Mouse (Mus musculus) lung, postnatal 25 days (tissue): Measurements from ENCODE around the gene Pwwp2a.

ENCODE experiments used
- DNase-seq: peaks from one replicate; pipeline ENCODE4 v3.0.0; 2022; ENCODE audit warnings: low spot score

Pwwp2a gene

DNA sequence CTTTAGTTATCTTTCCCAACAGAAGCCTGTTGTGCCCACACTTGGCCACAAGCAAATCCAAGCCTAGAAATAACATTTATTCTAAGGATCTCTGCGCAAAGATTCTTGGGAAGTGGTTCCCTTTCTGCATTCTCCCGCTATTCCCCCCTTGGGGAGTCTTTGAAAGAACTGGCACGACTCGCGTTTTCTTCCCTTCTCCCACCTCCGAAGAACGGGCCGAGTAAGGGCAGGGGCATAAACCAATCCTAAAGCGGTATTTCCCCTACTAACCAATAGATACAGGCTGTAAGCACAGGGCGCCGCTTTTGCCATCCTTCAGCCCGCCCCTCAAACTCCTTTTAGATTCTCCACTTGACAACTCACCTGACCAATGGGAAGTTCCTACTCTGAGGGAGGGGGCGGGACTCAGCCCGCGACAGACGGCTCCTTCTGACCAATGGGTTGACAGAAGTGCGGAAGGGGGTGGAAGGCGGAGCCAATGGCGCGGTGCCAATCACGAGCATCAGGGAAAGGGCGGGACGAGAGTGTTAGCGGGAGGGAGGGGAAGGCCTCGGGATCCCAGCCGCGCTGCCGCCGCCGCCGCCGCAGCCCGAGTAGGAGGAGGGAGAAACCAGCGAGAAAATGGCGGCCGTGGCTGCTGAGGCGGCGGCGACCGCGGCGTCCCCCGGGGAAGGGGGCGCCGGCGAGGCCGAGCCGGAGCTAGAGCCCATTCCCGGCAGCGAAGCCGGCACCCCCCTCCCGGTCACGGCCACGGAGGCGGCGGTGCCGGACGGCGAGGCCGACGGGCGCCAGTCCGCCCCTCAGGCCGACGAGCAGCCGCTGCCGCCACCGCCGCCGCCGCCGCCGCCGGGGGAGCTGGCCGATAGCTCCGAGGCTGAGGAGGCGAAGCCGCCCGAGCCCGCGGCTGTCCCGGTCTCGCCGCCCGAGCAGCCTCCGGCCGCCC lies at the start of gene Pwwp2a:
Pwwp2a (plus strand) TSS at position 527 of the 943 bp plus-strand sequence.
- peak; percentile 99 for DNase-seq

DNA sequence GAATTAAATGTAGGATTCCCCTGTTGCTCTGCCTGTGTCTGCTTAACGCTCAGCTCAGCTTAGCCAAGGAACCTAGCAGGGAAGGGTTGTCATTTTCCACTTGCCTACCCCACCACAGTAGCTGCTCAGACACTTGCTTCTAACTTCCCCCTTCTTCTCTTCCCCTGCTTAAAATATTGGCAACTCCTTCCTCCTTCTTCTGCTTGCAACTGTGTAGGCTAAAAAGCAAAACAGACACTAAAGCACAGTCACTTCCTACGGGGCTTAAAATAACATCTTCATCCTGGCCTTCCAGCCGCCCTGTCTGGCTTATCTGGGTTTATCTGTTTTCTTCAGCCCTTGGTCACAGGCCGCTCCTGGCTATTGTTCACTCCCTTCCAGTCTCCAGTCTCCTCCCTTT lies 49.2 kb upstream of the Pwwp2a start:
- DNase-seq = no peak

GRCm38 (mm10) chr11:43633165-43633564 lies 48.6 kb upstream of the Pwwp2a start:
- no peak for DNase-seq

- peak; percentile 59 for DNase-seq
These were observed 48.0 kb upstream of the Pwwp2a start for GRCm38 (mm10) chr11:43633658-43634401.

GRCm38 (mm10) chr11:43636761-43637160 lies 45.0 kb upstream of the Pwwp2a start:
- DNase-seq = no peak

GRCm38 (mm10) chr11:43638486-43638885 lies 43.3 kb upstream of the Pwwp2a start:
- DNase-seq = no peak

- DNase-seq = peak; percentile 83
These were observed 38.6 kb upstream of the Pwwp2a start for GRCm38 (mm10) chr11:43643180-43643591.

GRCm38 (mm10) chr11:43645286-43645685 lies 36.5 kb upstream of the Pwwp2a start:
- no peak for DNase-seq

GRCm38 (mm10) chr11:43653051-43653475 lies 28.7 kb upstream of the Pwwp2a start:
- DNase-seq = peak; percentile 24

DNA sequence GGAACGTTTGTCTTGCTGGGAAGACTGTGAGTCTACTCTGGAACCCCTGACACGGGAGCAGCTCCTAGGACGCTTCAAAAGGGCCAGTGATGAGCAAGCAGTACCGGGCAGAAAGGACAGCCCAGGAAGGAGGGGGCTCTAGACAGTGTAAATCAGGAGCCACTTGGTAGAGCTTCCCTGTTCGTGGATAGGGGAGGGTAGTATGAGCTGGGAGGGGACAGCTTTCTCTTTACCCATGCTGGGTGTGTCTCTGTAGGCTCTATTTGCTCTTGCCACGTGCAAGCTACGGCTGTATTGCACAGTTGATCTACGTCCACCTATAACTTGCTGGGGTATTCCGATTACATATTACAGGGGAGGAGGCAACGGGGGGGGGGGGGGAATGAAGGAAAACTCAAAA lies 25.3 kb upstream of the Pwwp2a start:
- no peak for DNase-seq

DNA sequence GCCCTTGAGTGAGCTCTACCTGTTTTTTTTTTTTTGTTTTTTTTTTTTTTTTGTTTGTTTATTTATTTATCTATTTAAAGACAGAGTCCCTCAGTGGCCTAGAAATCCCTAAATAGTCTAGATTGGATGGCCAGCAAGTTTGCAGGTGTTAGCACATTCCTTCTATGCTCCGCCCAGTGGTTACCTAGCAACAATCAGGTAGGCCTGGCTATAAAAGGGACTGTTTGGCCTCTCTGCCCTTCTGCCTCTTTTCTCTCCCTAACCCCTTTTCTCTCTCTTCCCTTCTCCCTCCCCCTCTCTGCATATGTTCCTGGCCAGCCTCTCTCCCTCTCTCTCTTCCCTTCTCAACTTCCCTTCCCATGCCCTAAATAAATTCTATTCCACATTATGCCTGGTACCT lies 23.8 kb upstream of the Pwwp2a start:
- no peak for DNase-seq

DNA sequence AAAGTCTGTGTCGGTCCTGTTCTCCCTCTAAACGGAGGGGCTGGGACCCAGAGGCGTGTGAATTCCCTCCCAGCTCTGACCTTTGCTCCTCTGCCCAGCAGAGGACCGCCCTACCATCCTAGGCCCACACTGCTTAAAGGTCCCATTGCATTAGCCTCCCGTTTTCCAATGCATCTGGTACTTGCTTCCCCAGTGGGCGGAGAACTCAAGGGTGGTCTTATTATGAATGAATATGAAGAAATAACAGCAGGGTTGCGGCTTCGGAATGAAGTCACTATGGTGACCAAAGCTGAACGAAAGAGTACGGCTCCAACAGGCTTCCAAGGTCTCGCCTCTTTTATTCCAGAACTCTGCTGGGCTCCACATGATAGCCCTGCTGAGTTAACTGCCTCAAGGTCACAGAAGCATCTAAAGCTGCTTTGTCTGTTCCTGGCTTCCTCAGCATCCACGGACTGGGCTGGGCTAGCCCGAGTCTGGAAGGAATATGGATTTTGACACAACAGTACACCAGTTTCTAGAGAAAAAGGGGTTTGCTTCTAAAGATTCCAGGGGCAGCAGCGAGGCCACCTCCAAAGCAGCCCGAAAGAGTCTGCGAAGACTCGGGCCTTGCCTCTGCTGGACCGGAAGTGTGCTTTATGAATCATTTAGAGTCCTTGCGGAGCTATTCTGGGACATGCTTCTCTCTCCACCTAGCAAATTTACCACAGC lies 14.6 kb upstream of the Pwwp2a start:
- no peak for DNase-seq

- peak; percentile 27 for DNase-seq
These were observed 818 bp downstream of the Pwwp2a start for GRCm38 (mm10) chr11:43682415-43683217.

GRCm38 (mm10) chr11:43688850-43689249 lies 7.1 kb downstream of the Pwwp2a start:
- no peak for DNase-seq

DNA sequence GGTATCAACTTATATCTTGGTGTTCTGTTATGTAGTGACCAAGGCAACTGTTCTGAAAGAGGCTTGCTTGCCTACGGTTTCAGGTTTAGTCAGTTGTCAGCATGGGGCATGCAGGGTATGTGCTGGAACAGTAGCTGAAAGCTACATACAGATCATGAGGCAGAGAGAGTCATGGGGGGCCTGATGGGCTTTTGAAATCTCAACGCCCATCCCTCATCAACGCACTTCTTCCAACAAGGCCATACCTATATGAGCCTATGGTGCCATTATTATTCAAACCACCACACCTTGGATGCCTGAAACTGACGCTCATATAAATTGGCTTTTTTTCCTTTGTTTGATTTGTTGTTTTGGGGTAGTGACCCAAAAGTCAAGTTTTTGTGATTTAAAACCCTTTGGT lies 14.8 kb downstream of the Pwwp2a start:
- DNase-seq = no peak

DNA sequence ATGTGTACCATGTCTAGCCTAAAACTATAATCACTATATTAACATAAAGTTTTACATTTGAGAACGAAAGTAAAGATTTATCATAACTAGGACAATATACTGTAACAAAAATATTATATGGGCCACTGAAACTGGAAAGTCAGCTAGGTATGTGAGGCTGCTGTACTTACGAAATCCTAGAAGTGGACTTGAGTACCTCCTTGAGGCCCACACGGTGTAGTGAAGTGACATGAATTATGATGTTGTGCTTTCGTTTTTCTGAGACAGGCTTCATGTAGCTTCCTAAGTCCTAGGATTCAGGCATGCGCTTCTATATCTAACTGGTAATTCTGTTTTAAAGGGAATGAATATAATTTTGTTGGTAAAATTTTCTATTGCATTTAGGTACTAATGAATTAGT lies 16.8 kb downstream of the Pwwp2a start:
- peak; percentile 77 for DNase-seq

- no peak for DNase-seq
These were observed 18.5 kb downstream of the Pwwp2a start for GRCm38 (mm10) chr11:43700291-43700690.

DNA sequence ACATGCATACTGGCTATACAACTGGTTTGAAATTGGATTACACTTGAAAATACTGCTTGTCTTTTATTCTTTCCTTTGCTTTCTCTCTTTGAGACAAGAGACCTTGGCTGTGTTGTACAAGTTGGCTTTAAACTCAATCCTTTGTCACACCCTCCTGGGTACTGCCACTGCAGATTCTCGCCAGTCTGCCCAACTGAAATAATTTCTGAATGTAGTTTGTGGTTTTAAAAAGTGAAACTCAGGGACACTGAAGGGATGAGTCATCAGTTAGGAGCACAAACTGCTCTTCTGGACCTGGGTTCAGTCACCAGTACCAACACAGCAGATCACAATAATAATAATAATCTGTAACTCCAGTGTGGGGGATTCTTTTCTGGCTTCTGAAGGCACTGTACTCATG lies 21.8 kb downstream of the Pwwp2a start:
- no peak for DNase-seq

GRCm38 (mm10) chr11:43705751-43706150 lies 24.0 kb downstream of the Pwwp2a start:
- no peak for DNase-seq

DNA sequence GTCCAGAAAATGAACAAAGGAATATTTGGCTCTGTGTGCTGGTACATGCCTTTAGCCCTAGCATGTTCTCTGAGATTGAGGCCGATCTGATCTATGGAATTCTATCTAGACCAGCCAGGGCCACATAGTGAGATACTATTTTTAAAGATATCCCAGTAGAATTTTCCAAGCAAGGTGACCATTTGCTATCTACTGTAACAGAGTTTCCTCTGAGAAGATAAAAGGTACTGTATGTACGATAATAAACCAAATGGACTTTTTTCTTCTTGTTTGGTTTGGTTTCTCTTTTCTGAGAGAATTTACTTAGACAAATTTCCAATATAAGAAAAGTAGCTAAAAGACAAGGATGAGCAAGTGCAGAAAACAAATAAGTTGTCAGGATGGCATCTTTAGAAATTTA lies 26.6 kb downstream of the Pwwp2a start:
- no peak for DNase-seq

DNA sequence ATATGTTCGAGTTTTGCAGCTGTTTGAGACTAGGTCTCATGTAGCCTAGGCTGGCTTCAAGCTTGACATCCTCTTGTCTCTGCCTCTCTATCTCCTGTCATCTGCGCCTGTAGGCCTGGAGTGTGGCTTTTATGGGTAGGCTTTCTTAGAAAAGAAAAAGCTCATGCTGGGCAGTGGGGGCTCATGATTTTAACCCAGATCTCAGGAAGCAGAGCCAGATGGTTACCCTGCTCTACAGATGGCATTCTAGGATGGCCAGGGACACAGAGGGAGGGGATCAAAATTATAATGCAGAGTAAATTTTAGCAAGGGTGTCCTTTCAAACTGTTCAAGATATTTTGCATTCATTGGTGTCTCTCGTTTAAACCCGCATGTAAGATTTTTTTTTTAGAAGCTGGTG lies 30.4 kb downstream of the Pwwp2a start:
- DNase-seq = no peak

- DNase-seq = no peak
These were observed 41.6 kb downstream of the Pwwp2a start for GRCm38 (mm10) chr11:43723411-43723810.
